Mouse (Mus musculus): ENCODE results near the gene Gnpat. TPM values are rescaled to one million over a fixed set of nuclear protein-coding genes. Genes with fewer than 3 reads are reported as not detected.

Gnpat gene
- 41.4 and 55.3 TPM in 2 replicates for polyA plus RNA-seq (2012; ENCODE audit: insufficient read depth, low replicate concordance)

DNA sequence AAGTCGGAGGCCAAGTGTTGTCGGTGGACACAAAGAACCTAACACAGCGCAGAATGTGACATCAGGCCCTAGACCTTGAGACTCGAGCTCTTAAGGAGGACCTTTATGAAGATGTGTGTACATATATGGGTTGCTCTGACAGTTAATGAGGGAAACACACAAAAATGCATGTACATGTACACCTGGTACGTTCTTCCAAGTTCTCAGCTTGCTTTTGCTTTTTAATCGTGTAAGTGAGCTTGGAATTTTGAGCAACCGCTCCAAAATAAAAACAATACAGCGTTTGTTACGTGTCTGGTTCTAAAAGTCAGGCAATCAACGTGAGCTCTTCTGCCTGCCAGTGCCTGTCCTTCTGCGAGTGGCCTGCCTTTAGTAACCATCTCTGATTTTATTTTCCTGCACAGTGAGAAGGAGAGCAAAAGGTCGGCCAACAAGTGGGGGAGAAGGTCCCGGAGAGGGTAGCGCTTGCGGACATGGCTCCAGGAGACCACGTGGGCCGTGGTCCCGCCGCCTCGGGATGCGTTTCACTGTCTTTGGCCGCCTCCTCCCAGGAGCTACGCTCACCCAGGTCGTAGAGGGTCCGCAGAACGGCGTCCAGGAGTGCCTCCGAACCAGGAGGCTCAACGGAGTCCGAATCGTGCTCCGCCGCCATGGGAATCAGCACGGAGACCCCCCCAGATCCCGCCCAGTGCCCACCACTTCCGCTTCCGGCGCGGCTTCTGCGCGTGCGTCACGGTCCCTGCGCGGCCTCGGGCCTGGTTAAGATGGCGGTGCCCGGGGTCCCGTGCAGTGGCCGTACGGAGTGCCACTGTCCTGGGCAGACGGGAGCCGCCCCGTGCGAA is at the start of gene Gnpat, which contains the start of gene 2810004N23Rik:
Gene Gnpat (plus strand): TSS at position 713 of the 842 bp plus-strand sequence.
Gene 2810004N23Rik (minus strand): TSS at position 800 of the 842 bp plus-strand sequence.
- H3K9me3 ChIP-seq: no peaks in the 10 kb centered on the region
- peaks cover 43% of the 10 kb centered on the region for H3K36me3 ChIP-seq (replicated peaks; ENCODE audit: low read length)
- TF ChIP-seq FLI1 (IDR thresholded peaks at IDR 0.05; ENCODE audit: low read length) (peak; percentile 72; the same call in 1 of the 2 replicates), GATA1 (IDR thresholded peaks at IDR 0.05; ENCODE audit: borderline replicate concordance, low read length) (no peak)
- peaks cover 90% of the 10 kb centered on the region for H3K4me1 ChIP-seq
- no peaks in the 10 kb centered on the region for H3K27me3 ChIP-seq (replicated peaks)
- H3K4me3 ChIP-seq (replicated peaks): peak within 1 kb of the TSS; percentile 99

DNA sequence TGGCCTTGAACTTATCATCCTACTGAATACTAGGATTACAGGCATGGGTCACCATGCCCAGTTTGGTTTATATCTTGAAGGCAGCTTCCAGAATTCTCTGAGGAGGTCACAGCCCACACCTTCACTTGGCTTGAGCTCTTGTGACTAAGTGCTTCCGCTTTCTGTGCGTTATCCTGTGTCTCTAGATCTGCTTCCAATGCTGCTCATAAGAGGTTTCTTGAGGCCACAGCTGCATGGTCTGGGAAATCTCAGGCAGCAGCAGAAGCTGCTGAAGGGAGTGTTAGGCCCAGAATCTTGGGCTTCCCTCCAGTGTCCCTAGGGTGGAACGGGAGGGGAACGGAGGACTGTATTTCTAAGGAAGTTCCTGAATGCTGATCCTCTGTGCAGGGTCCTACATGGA is 49.5 kb upstream of the Gnpat start:
- Histone ChIP-seq H3K9me3 (peaks cover 36% of the 10 kb centered on the region), H3K4me1 (peaks cover 3% of the 10 kb centered on the region; the same call in 1 of the 2 replicates), H3K36me3 (replicated peaks; ENCODE audit: low read length) (no peaks in the 10 kb centered on the region), H3K4me3 (replicated peaks) (no peak overlapping the region), H3K27me3 (replicated peaks) (peaks cover 50% of the 10 kb centered on the region)
- TF ChIP-seq FLI1 (IDR thresholded peaks at IDR 0.05; ENCODE audit: low read length): no peak
- no peak for TF ChIP-seq GATA1 (IDR thresholded peaks at IDR 0.05; ENCODE audit: borderline replicate concordance, low read length)

DNA sequence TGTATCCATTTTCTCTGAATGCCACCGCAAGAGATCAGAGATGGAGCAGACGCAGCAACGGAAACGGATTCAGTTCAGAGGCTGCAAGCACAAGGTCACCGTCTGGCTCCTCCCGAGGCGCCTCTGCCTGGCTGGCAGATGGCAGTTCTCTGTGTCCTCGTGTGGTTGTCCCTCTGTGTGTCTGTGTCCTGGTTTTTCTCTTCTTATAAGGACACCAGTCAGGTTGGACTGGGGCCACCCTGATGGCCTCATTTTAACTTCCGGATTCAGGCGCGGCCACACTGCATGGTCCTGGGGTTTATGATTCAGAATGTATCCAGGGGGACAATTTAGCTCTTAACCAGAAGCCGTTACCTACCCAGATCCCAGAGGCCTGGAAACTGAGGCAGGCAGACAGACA is 47.0 kb upstream of the Gnpat start:
- Histone ChIP-seq H3K36me3 (replicated peaks; ENCODE audit: low read length) (no peaks in the 10 kb centered on the region), H3K27me3 (replicated peaks) (peaks cover 58% of the 10 kb centered on the region), H3K4me3 (replicated peaks) (no peak overlapping the region), H3K4me1 (no peaks in the 10 kb centered on the region; the same call in 1 of the 2 replicates), H3K9me3 (peaks cover 56% of the 10 kb centered on the region)
- TF ChIP-seq GATA1 (IDR thresholded peaks at IDR 0.05; ENCODE audit: borderline replicate concordance, low read length) (no peak), FLI1 (IDR thresholded peaks at IDR 0.05; ENCODE audit: low read length) (no peak)

DNA sequence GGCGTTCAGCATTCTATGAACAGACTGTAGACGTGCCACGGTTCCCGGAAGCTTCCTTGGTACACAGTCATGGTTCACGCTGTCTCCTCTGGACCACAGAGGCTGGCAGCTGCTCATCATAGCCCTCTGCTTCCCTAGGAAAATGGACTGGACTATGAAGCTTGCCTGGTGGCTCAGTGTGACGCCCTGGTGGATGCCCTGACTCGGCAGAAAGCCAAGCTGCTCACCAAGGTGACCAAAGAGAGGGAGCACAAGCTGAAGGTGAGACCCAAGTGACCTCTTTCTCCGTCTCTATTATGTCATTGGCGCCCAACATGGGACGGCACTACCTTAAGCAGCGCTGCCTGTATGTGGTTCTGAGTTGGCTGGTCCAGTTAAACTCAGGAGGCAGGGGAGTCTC is 46.0 kb upstream of the Gnpat start:
- no peak for TF ChIP-seq FLI1 (IDR thresholded peaks at IDR 0.05; ENCODE audit: low read length)
- no peak for TF ChIP-seq GATA1 (IDR thresholded peaks at IDR 0.05; ENCODE audit: borderline replicate concordance, low read length)
- Histone ChIP-seq H3K4me1 (no peaks in the 10 kb centered on the region; the same call in 1 of the 2 replicates), H3K9me3 (peaks cover 56% of the 10 kb centered on the region), H3K36me3 (replicated peaks; ENCODE audit: low read length) (no peaks in the 10 kb centered on the region), H3K4me3 (replicated peaks) (no peak overlapping the region), H3K27me3 (replicated peaks) (peaks cover 62% of the 10 kb centered on the region)

DNA sequence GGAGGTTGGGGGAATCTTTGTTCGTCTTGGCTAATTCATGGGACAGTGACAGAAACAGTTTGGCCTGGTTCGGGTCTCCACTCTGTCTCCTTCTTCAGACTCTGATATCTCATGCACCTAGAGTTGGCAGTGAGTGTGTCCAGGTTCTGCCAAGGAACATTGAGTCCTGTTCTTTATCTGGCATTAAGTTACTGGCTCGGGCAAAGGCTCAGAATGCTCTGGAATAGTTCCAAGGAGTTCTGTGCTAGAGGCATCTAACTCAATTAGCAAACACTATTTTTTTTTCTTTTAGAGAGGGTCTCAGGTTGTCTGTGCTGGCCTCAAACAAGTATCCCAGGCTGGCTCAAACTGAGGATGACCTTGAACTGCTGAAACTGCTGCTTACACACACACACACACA is 45.5 kb upstream of the Gnpat start:
- no peaks in the 10 kb centered on the region for H3K36me3 ChIP-seq (replicated peaks; ENCODE audit: low read length)
- H3K4me1 ChIP-seq: no peaks in the 10 kb centered on the region; the same call in 1 of the 2 replicates
- H3K9me3 ChIP-seq: peaks cover 56% of the 10 kb centered on the region
- TF ChIP-seq GATA1 (IDR thresholded peaks at IDR 0.05; ENCODE audit: borderline replicate concordance, low read length): no peak
- no peak for TF ChIP-seq FLI1 (IDR thresholded peaks at IDR 0.05; ENCODE audit: low read length)
- H3K27me3 ChIP-seq (replicated peaks): peaks cover 61% of the 10 kb centered on the region
- no peak overlapping the region for H3K4me3 ChIP-seq (replicated peaks)

DNA sequence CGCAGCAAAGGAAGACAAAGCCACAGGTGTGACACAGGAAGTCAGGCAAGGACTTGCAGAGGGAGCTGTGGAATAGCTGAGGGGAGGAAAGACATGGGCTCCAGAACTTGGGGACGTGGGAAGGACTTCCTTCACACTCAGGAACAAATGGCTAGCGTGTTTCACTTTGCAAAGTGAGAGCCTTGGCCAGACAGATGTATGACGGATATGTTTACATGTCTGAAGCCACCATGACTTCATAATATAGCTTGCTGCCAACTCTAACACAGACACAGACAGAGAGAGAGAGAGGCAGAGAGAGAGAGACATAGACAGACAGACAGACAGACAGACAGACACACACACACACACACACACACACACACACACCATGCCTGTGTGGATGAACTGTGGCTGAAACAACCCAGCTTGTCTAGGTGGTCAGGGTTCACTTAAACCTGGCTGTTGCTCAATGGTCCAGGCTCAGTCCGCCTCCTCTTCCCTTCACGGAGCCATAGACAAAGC is 43.2 kb upstream of the Gnpat start:
- peaks cover 56% of the 10 kb centered on the region for H3K27me3 ChIP-seq (replicated peaks)
- H3K9me3 ChIP-seq: peaks cover 64% of the 10 kb centered on the region
- peaks cover 7% of the 10 kb centered on the region for H3K4me1 ChIP-seq
- TF ChIP-seq GATA1 (IDR thresholded peaks at IDR 0.05; ENCODE audit: borderline replicate concordance, low read length): no peak
- TF ChIP-seq FLI1 (IDR thresholded peaks at IDR 0.05; ENCODE audit: low read length): no peak
- H3K4me3 ChIP-seq (replicated peaks): no peak overlapping the region
- H3K36me3 ChIP-seq (replicated peaks; ENCODE audit: low read length): no peaks in the 10 kb centered on the region

DNA sequence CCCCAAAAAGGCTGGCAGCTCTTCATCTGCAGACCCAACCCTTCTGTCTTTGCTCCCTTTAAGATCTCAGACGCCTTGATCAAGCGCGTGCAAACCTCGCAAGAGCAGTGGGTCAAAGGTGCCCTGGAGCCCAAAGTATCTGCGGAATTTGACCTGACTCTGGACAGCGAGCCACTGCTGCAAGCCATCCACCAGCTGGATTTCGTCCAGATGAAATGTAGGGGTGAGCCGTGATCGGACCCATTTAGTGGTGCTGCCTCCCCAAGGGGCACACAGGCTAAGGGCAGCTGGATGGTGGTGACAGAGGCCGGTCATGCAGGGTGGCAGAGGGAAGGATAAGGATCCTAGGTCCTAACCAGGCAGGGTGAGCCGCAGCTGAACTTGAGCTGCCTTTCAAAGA is 42.7 kb upstream of the Gnpat start:
- H3K4me3 ChIP-seq (replicated peaks): no peak overlapping the region
- TF ChIP-seq GATA1 (IDR thresholded peaks at IDR 0.05; ENCODE audit: borderline replicate concordance, low read length) (no peak), FLI1 (IDR thresholded peaks at IDR 0.05; ENCODE audit: low read length) (no peak)
- H3K4me1 ChIP-seq: peaks cover 7% of the 10 kb centered on the region
- peaks cover 61% of the 10 kb centered on the region for H3K9me3 ChIP-seq
- H3K36me3 ChIP-seq (replicated peaks; ENCODE audit: low read length): no peaks in the 10 kb centered on the region
- H3K27me3 ChIP-seq (replicated peaks): peaks cover 56% of the 10 kb centered on the region

DNA sequence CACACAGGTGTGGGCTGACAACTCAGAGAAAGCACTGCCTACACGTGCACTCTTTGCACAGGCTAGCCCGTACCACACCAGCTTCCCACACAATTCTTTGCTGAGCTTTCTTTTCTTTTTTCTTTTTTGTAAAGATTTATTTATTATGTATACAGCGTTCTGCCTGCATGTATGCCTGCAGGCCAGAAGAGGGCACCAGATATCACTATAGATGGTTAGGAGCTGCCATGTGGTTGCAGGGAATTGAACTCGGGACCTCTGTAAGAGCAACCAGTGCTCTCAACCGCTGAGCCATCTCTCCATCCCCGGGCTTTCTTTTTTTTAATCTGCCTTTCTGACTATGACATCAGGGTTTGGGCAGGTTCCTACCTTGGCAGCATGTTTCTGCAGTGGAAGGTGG is 39.3 kb upstream of the Gnpat start:
- H3K4me3 ChIP-seq (replicated peaks): no peak overlapping the region
- TF ChIP-seq GATA1 (IDR thresholded peaks at IDR 0.05; ENCODE audit: borderline replicate concordance, low read length): no peak
- no peak for TF ChIP-seq FLI1 (IDR thresholded peaks at IDR 0.05; ENCODE audit: low read length)
- H3K27me3 ChIP-seq (replicated peaks): peaks cover 71% of the 10 kb centered on the region
- H3K36me3 ChIP-seq (replicated peaks; ENCODE audit: low read length): no peaks in the 10 kb centered on the region
- H3K9me3 ChIP-seq: peaks cover 30% of the 10 kb centered on the region
- H3K4me1 ChIP-seq: peaks cover 20% of the 10 kb centered on the region

DNA sequence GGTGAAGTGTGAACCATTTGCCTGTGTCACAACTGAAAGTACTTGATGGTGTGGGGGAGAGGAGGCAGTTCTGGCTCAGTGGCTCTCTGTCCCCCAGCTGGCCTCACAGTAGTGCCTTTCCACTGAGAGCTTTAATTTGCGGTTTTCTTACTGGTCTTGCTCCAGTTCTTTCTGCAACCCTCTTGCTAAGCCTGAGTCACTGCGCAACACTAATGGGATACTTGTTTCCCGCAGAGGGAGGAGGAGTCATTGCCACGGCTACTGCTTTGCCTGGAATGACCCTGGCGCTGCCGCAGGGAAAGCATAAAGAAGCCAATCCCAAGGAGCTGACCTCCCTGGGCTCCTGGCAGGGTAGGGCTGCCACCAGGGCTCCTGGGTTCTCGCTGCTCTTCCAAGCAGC is 36.2 kb upstream of the Gnpat start:
- Histone ChIP-seq H3K4me1 (peaks cover 35% of the 10 kb centered on the region), H3K4me3 (replicated peaks) (peak overlapping the region; percentile 67), H3K27me3 (replicated peaks) (peaks cover 74% of the 10 kb centered on the region), H3K9me3 (peaks cover 13% of the 10 kb centered on the region), H3K36me3 (replicated peaks; ENCODE audit: low read length) (no peaks in the 10 kb centered on the region)
- no peak for TF ChIP-seq FLI1 (IDR thresholded peaks at IDR 0.05; ENCODE audit: low read length)

DNA sequence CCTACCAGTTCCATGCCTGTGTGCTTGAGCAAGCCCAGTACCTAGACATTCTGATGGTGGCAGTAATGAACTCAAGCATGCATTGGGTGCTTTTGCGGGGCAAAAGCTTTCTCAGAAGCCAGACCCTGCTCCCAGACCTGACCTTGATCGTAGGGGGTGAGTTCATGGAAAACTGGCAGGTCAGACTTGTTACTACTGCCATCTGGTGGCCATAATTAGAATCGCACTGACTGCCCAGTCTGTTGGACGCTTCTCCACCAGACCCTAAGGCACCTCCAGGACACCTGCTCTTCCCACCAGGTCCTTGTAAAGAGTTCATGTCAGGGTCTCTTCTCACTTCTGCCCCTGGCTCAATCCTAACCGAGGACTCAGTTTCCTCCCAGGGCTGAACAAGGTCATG is 35.4 kb upstream of the Gnpat start:
- Histone ChIP-seq H3K4me1 (peaks cover 35% of the 10 kb centered on the region), H3K4me3 (replicated peaks) (peak overlapping the region; percentile 72), H3K27me3 (replicated peaks) (peaks cover 75% of the 10 kb centered on the region), H3K9me3 (peaks cover 13% of the 10 kb centered on the region), H3K36me3 (replicated peaks; ENCODE audit: low read length) (no peaks in the 10 kb centered on the region)
- TF ChIP-seq FLI1 (IDR thresholded peaks at IDR 0.05; ENCODE audit: low read length) (no peak), GATA1 (IDR thresholded peaks at IDR 0.05; ENCODE audit: borderline replicate concordance, low read length) (no peak)

Data from megakaryocyte, embryonic 14.5 days (primary cell).